Mouse (Mus musculus) lung, adult 2 months (tissue): ENCODE results near the gene Heg1.

Experiments
- CTCF ChIP-seq: fragments of 200-500 bp; IDR thresholded peaks from 2 replicates; pipeline ENCODE4 v1.5.1; 2011; ENCODE audit warnings: mild to moderate bottlenecking, low read length, control low read depth; ENCODE audit not compliant: insufficient read depth
- POLR2A ChIP-seq: fragments of 200-500 bp; IDR thresholded peaks from 2 replicates; pipeline ENCODE4 v1.6.1; 2011; ENCODE audit warnings: low read depth, mild to moderate bottlenecking, control low read depth, low read length, borderline replicate concordance; ENCODE audit errors: extremely low read depth

DNA sequence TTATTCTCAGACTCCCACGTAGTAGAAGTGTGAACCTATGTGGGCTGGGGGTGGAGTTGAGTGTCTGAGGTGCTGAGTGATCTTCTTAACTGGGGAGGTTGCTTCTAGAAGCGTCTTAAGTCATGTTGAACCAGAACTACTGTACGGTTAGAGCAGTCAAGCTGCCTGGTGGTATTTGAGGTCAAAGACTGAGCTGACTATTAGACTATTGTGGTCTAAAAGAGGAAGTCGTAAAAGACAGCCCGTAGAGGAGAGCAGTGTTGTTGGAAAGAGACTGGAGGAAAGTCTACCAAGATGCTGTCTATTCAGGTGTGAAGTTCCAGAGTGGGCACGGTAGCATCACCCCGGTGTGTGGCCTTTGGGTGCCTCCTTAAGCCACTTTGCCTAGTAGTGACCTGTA, 85.7 kb downstream of the Heg1 start:
- TF ChIP-seq CTCF (no peak), POLR2A (no peak)
